In genomic region chr17:44105287-44106138, GRCm38 (mm10) we compare ENCODE assay signal across 8 mouse cellular contexts. TPM values are rescaled to one million over a fixed set of nuclear protein-coding genes. Genes with fewer than 3 reads are reported as not detected.
DNase-seq lines count a peak whose midpoint lies in the region; ATAC-seq and TF ChIP-seq lines count a peak whose summit lies in the region.

Enpp4 (minus strand) TSS chr17:44105809.

- no peak for TF ChIP-seq EP300 in heart, adult 2 months (IDR thresholded peaks at IDR 0.05; ENCODE audit: insufficient read depth, low read depth, low read length)

- no peaks in the 10 kb centered on the region; the same call in 1 of the 2 replicates for H3K79me2 ChIP-seq in heart, adult 2 months (replicated peaks; ENCODE audit: control insufficient read depth, insufficient read depth, low read length)

- peak; percentile 32; the same call in 1 of the 2 replicates for TF ChIP-seq POLR2A in bone marrow, adult 2 months (IDR thresholded peaks at IDR 0.05; ENCODE audit: borderline replicate concordance, control insufficient read depth, low read depth, low read length)
- TF ChIP-seq POLR2A in heart, adult 2 months (IDR thresholded peaks at IDR 0.05; ENCODE audit: insufficient read depth, low read depth, low read length) = peak; percentile 66

- peak; percentile 99 for ATAC-seq in embryonic facial prominence, embryonic 14.5 days (ENCODE audit: low read depth)
- peak; percentile 90 for ATAC-seq in limb, embryonic 13.5 days (ENCODE audit: low FRiP score, low read depth)
- ATAC-seq in midbrain, embryonic 15.5 days (replicated peaks) = peak; percentile 99

- H3K27ac ChIP-seq in bone marrow, adult 2 months (ENCODE audit: control insufficient read depth, insufficient read depth, low read depth, low read length, poor library complexity) = peak within 1 kb of the TSS; percentile 71
- no peak within 1 kb of the TSS for H3K27ac ChIP-seq in embryonic facial prominence, embryonic 14.5 days (replicated peaks; ENCODE audit: low read depth, low read length)
- peak within 1 kb of the TSS; percentile 90 for H3K27ac ChIP-seq in heart, adult 2 months
- H3K27ac ChIP-seq in limb, embryonic 13.5 days = no peak within 1 kb of the TSS
- H3K27ac ChIP-seq in midbrain, embryonic 15.5 days = peak within 1 kb of the TSS; percentile 66

- peak within 1 kb of the TSS; percentile 73 for H3K9ac ChIP-seq in embryonic facial prominence, embryonic 14.5 days (ENCODE audit: low read depth, low read length)
- peak within 1 kb of the TSS; percentile 90 for H3K9ac ChIP-seq in heart, adult 2 months (ENCODE audit: low read depth, low read length)
- H3K9ac ChIP-seq in limb, embryonic 13.5 days = peak within 1 kb of the TSS; percentile 72
- peak within 1 kb of the TSS; percentile 75 for H3K9ac ChIP-seq in midbrain, embryonic 15.5 days

- intact Hi-C loops in heart, adult 2 months (cut with DNase I) = loop anchor here (2.0 kb wide), 1 partner anchor 27 kb away; the partner anchor contains the start of gene Enpp5

- no peaks in the 10 kb centered on the region for H3K9me3 ChIP-seq in embryonic facial prominence, embryonic 14.5 days (ENCODE audit: control insufficient read depth, low read length)
- H3K9me3 ChIP-seq in limb, embryonic 13.5 days = no peaks in the 10 kb centered on the region
- H3K9me3 ChIP-seq in midbrain, embryonic 15.5 days = no peaks in the 10 kb centered on the region

- H3K4me1 ChIP-seq in bone marrow, adult 2 months (ENCODE audit: control insufficient read depth, insufficient read depth, low read length) = no peaks in the 10 kb centered on the region; the same call in 1 of the 2 replicates
- peaks cover 7% of the 10 kb centered on the region; the same call in 1 of the 2 replicates for H3K4me1 ChIP-seq in embryonic facial prominence, embryonic 14.5 days (ENCODE audit: control insufficient read depth, insufficient read depth, low read length)
- H3K4me1 ChIP-seq in heart, adult 2 months (ENCODE audit: control insufficient read depth, insufficient read depth, low read length) = peaks cover 1% of the 10 kb centered on the region
- peaks cover 13% of the 10 kb centered on the region for H3K4me1 ChIP-seq in limb, embryonic 13.5 days
- peaks cover 7% of the 10 kb centered on the region for H3K4me1 ChIP-seq in midbrain, embryonic 15.5 days

- peak within 1 kb of the TSS; percentile 78 for H3K4me3 ChIP-seq in bone marrow, adult 2 months (replicated peaks; ENCODE audit: control insufficient read depth, low read depth, low read length)
- H3K4me3 ChIP-seq in embryonic facial prominence, embryonic 14.5 days (ENCODE audit: low read depth, low read length) = peak within 1 kb of the TSS; percentile 72
- peak within 1 kb of the TSS; percentile 73 for H3K4me3 ChIP-seq in heart, adult 2 months
- H3K4me3 ChIP-seq in limb, embryonic 13.5 days = peak within 1 kb of the TSS; percentile 73
- H3K4me3 ChIP-seq in midbrain, embryonic 15.5 days = peak within 1 kb of the TSS; percentile 81

- DNase-seq in 416B (ENCODE audit: low read depth) = peak; percentile 90
- DNase-seq in embryonic facial prominence, embryonic 14.5 days (ENCODE audit: low spot score) = peak; percentile 87
- DNase-seq in heart, adult 2 months = peak; percentile 92 to 94
- DNase-seq in kidney, adult 8-10 months = peak; percentile 94
- DNase-seq in spleen, adult 18-20 months = peak; percentile 64 to 71

- peak within 1 kb of the TSS; percentile 96 for H3K4me2 ChIP-seq in embryonic facial prominence, embryonic 14.5 days (ENCODE audit: low read depth, low read length)
- peak within 1 kb of the TSS; percentile 92 for H3K4me2 ChIP-seq in limb, embryonic 13.5 days (replicated peaks)
- peak within 1 kb of the TSS; percentile 70 for H3K4me2 ChIP-seq in midbrain, embryonic 15.5 days

- no peaks in the 10 kb centered on the region for H3K36me3 ChIP-seq in embryonic facial prominence, embryonic 14.5 days (ENCODE audit: control insufficient read depth, insufficient read depth, low read length)
- H3K36me3 ChIP-seq in heart, adult 2 months (ENCODE audit: control insufficient read depth, insufficient read depth, low read length) = peaks cover 2% of the 10 kb centered on the region; the same call in 1 of the 2 replicates
- H3K36me3 ChIP-seq in limb, embryonic 13.5 days = no peaks in the 10 kb centered on the region
- no peaks in the 10 kb centered on the region for H3K36me3 ChIP-seq in midbrain, embryonic 15.5 days (replicated peaks)

- H3K27me3 ChIP-seq in embryonic facial prominence, embryonic 14.5 days (replicated peaks; ENCODE audit: control insufficient read depth, insufficient read depth, low read length) = 0 out of 2 replicates have a peak, but pooled peaks cover 7% of the 10 kb centered on the region
- no peaks in the 10 kb centered on the region for H3K27me3 ChIP-seq in heart, adult 2 months (ENCODE audit: control insufficient read depth, insufficient read depth, low read length)
- H3K27me3 ChIP-seq in limb, embryonic 13.5 days = peaks cover 9% of the 10 kb centered on the region; the same call in 1 of the 2 replicates
- H3K27me3 ChIP-seq in midbrain, embryonic 15.5 days (replicated peaks) = peaks cover 6% of the 10 kb centered on the region; the same call in 1 of the 2 replicates

- TF ChIP-seq CTCF in bone marrow, adult 2 months (IDR thresholded peaks at IDR 0.05; ENCODE audit: control insufficient read depth, insufficient read depth, low read length) = no peak
- TF ChIP-seq CTCF in heart, adult 2 months (IDR thresholded peaks at IDR 0.05) = peak; percentile 16; the same call in 1 of the 2 replicates

- under 1% methylated on average over 76 of the region's 76 CpGs for WGBS in bone marrow, adult 2 months
- WGBS in embryonic facial prominence, embryonic 14.5 days = under 1% methylated on average over 25 of the region's 76 CpGs
- under 1% methylated on average over 76 of the region's 76 CpGs for WGBS in heart, adult 2 months
- WGBS in limb, embryonic 13.5 days = under 1% methylated on average over 63 of the region's 76 CpGs
- under 1% methylated on average over 73 of the region's 76 CpGs for WGBS in midbrain, embryonic 15.5 days

RNA-seq across cellular contexts. Expression of gene Enpp4, which starts in this region (rescaled TPM):
- 1.7 and 3.0 TPM in 2 replicates for polyA plus RNA-seq in bone marrow, adult 2 months (2011; ENCODE audit: insufficient read depth, insufficient read length, low replicate concordance, missing spikeins)
- polyA plus RNA-seq in embryonic facial prominence, embryonic 14.5 days (2014; fragmentation: Nextera tagmentation; extraction: Ambion mirVana) = 3.9 TPM in 2 replicates
- 10 to 100 TPM; 21.6 to 24.6 TPM for total RNA-seq in heart, adult 2 months (2021)
- 8.5 and 18.2 TPM in 2 replicates for polyA plus RNA-seq in heart, adult 2 months (2012; rRNA removed)
- 5.4 TPM in 2 replicates for polyA plus RNA-seq in limb, embryonic 13.5 days (2015; fragmentation: Nextera tagmentation; extraction: Ambion mirVana)
- 5.9 and 6.6 TPM in 2 replicates for polyA plus RNA-seq in midbrain, embryonic 15.5 days (2015; fragmentation: Nextera tagmentation; extraction: Ambion mirVana)

Comparison
In these comparisons a context has a peak if more than half of its experiments do, and no peak if none do; other contexts are left out.
1. H3K27ac ChIP-seq: peak in bone marrow, adult 2 months (single experiment), heart, adult 2 months (single experiment) and midbrain, embryonic 15.5 days (single experiment); none in embryonic facial prominence, embryonic 14.5 days (single experiment) and limb, embryonic 13.5 days (single experiment).
2. Peak in every context shown above with its lines, with median percentiles within 50 percentile points of each other: DNase-seq, H3K4me3 ChIP-seq, ATAC-seq, H3K4me2 ChIP-seq and H3K9ac ChIP-seq.